Mouse (Mus musculus) kidney, postnatal 0 days (tissue): Measurements from ENCODE around the gene Arpc4. TPM values are rescaled to one million over a fixed set of nuclear protein-coding genes. Genes with fewer than 3 reads are reported as not detected.
"Not testable (repeated sequence)": the region's sequence is repeated elsewhere in the genome, so short reads cannot be mapped to it uniquely, and the experiment has no call there.

Experiments
- ATAC-seq: fragments of 200-750 bp; cut with Nextera tagmentation; replicated peaks from 2 replicates; pipeline ENCODE4 v1.8.0; 2017; ENCODE audit warnings: low read depth, moderate number of reproducible peaks, moderate TSS enrichment, moderate library complexity; ENCODE audit not compliant: low FRiP score
- DNase-seq: peaks from one replicate; pipeline ENCODE4 v3.0.0-alpha.2; 2016; ENCODE audit warnings: low spot score
- H3K27ac ChIP-seq: fragments of 300-500 bp; sonication (generic); 2 replicates; pipeline ENCODE4 v1.5.1; 2014; ENCODE audit warnings: mild to moderate bottlenecking
- H3K27me3 ChIP-seq: fragments of 300-500 bp; sonication (generic); 2 replicates; pipeline ENCODE4 v1.6.1; 2014; ENCODE audit warnings: low read length, mixed read lengths; ENCODE audit not compliant: insufficient read depth
- H3K36me3 ChIP-seq: fragments of 300-500 bp; sonication (generic); 2 replicates; pipeline ENCODE4 v1.6.1; 2014; ENCODE audit warnings: low read length, mixed read lengths; ENCODE audit not compliant: insufficient read depth
- H3K4me1 ChIP-seq: fragments of 300-500 bp; sonication (generic); replicated peaks from 2 replicates; pipeline ENCODE4 v1.6.1; 2014; ENCODE audit warnings: antibody characterized with exemption, low read length, mixed read lengths; ENCODE audit not compliant: insufficient read depth
- H3K4me2 ChIP-seq: fragments of 300-500 bp; sonication (generic); 2 replicates; pipeline ENCODE4 v1.6.1; 2014; ENCODE audit warnings: mild to moderate bottlenecking, low read length, moderate library complexity, mixed read lengths
- H3K4me3 ChIP-seq: fragments of 300-500 bp; sonication (generic); replicated peaks from 2 replicates; pipeline ENCODE4 v1.5.1; 2014; ENCODE audit warnings: low read depth, low read length
- H3K9ac ChIP-seq: fragments of 300-500 bp; sonication (generic); 2 replicates; pipeline ENCODE4 v1.6.1; 2014; ENCODE audit warnings: low read depth, low read length
- H3K9me3 ChIP-seq: fragments of 300-500 bp; sonication (generic); replicated peaks from 2 replicates; pipeline ENCODE4 v1.6.1; 2016; ENCODE audit warnings: low read length, inconsistent platforms, mixed read lengths
- CTCF ChIP-seq: IDR thresholded peaks from 2 replicates; pipeline ENCODE4 v1.5.1; 2016; ENCODE audit warnings: antibody characterized with exemption, low read depth, mild to moderate bottlenecking, moderate library complexity
- WGBS: fragments of 180-500 bp; shearing (Covaris S2); extraction: QIAGEN DNeasy Blood & Tissue Kit; methylation state at CpG from one replicate; pipeline ENCODE4 v1.1.7; 2014; 5-methylcytosine and 5-hydroxymethylcytosine counted together
- polyA plus RNA-seq: library from polyadenylated mRNA; unstranded; fragments of >200 nt; fragmentation: Nextera tagmentation; extraction: Ambion mirVana; gene quantifications from 2 replicates; pipeline ENCODE4 v1.2.1, GENCODE M21; 2015

Arpc4 gene
- 375 and 420 TPM in 2 replicates for polyA plus RNA-seq

- H3K27ac ChIP-seq, result peak within 1 kb of the TSS; percentile 95
- DNase-seq, result peak; percentile 99
- H3K9ac ChIP-seq, result peak within 1 kb of the TSS; percentile 86
- ATAC-seq, result peak; percentile 95
- peaks cover 40% of the 10 kb centered on the region for H3K36me3 ChIP-seq
- peaks cover 4% of the 10 kb centered on the region for H3K4me1 ChIP-seq
- WGBS, result under 1% methylated on average over 60 of the region's 61 CpGs
- H3K4me3 ChIP-seq, result peak within 1 kb of the TSS; percentile 72
- H3K4me2 ChIP-seq, result peak within 1 kb of the TSS; percentile 52
- no peaks in the 10 kb centered on the region for H3K27me3 ChIP-seq
- H3K9me3 ChIP-seq, result no peaks in the 10 kb centered on the region
- TF ChIP-seq CTCF, result peak; percentile 35; the same call in 1 of the 2 replicates
Observed at GRCm38 (mm10) chr6:113377496-113378385, at the start of gene Arpc4, which contains the start of gene Tada3. TSS of gene Arpc4 (plus strand) at chr6:113378115. TSS of gene Tada3 (minus strand) at chr6:113377883.

- ATAC-seq, result no peak
- Histone ChIP-seq H3K9ac (no peak overlapping the region), H3K36me3 (peaks cover 19% of the 10 kb centered on the region), H3K4me1 (no peaks in the 10 kb centered on the region), H3K4me3 (no peak overlapping the region), H3K9me3 (no peaks in the 10 kb centered on the region), H3K27ac (no peak overlapping the region), H3K4me2 (no peak overlapping the region), H3K27me3 (no peaks in the 10 kb centered on the region)
- 85% methylated on average over 1 of the region's 1 CpGs for WGBS
- TF ChIP-seq CTCF, result no peak
- no peak for DNase-seq
Observed at GRCm38 (mm10) chr6:113329396-113329795, 48.5 kb upstream of the Arpc4 start.

DNA sequence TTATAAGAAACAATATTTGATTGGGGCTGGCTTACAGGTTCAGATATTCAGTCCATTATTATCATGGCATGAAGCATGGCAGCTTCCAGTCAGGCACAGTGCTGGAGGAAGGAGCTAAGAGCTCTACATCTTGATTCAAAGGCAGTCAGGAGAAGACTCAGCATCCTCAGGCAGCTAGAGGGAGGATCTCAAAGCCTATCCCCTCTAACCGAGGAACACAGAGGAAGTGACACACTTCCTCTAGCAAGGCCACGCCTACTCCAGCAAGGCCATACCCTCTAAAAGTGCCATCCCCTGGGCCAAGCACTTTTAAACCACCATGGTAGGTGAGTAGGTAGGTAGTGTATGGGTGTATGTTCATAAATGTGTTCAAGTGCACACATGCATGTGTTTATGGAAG is 47.4 kb upstream of the Arpc4 start:
- no peak overlapping the region for H3K4me2 ChIP-seq
- H3K4me3 ChIP-seq, result no peak overlapping the region
- no peak overlapping the region for H3K9ac ChIP-seq
- H3K27me3 ChIP-seq, result no peaks in the 10 kb centered on the region
- TF ChIP-seq CTCF, result no peak
- 47% methylated on average over 2 of the region's 2 CpGs for WGBS
- no peak for ATAC-seq
- DNase-seq, result no peak
- H3K27ac ChIP-seq, result no peak overlapping the region
- no peaks in the 10 kb centered on the region for H3K4me1 ChIP-seq
- peaks cover 22% of the 10 kb centered on the region for H3K36me3 ChIP-seq
- no peaks in the 10 kb centered on the region for H3K9me3 ChIP-seq

- Histone ChIP-seq H3K9me3 (no peaks in the 10 kb centered on the region), H3K4me2 (no peak overlapping the region), H3K27me3 (no peaks in the 10 kb centered on the region), H3K4me3 (no peak overlapping the region), H3K27ac (no peak overlapping the region), H3K9ac (no peak overlapping the region), H3K4me1 (no peaks in the 10 kb centered on the region), H3K36me3 (peaks cover 32% of the 10 kb centered on the region)
- DNase-seq (no peak), ATAC-seq (no peak)
- 91% methylated on average over 11 of the region's 11 CpGs for WGBS
- no peak for TF ChIP-seq CTCF
Observed at GRCm38 (mm10) chr6:113331721-113332120, 46.2 kb upstream of the Arpc4 start.

DNA sequence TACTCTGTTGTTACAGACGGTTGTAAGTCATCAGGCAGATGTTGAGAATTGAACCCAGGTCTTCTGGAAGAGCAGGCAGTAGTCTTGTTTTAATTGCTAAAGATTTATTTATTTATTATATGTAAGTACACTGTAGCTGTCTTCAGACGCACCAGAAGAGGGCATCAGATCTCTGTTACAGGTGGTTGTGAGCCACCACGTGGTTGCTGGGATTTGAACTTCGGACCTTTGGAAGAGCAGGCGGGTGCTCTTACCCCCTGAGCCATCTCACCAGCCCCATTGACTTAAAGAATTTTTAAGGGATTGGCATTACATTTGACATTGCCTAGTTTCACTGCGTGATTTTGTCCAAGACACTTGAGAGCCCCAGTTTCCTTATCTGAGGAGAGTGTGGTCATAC is 45.2 kb upstream of the Arpc4 start:
- not testable (repeated sequence) for H3K4me1 ChIP-seq, H3K4me2 ChIP-seq, H3K27me3 ChIP-seq, H3K9me3 ChIP-seq, DNase-seq, H3K4me3 ChIP-seq, H3K9ac ChIP-seq
- peak; percentile 51 for TF ChIP-seq CTCF
- H3K36me3 ChIP-seq, result peaks cover 34% of the 10 kb centered on the region
- peak; percentile 30 for ATAC-seq
- peak overlapping the region; percentile 80 for H3K27ac ChIP-seq
- 63% methylated on average over 6 of the region's 6 CpGs for WGBS

DNA sequence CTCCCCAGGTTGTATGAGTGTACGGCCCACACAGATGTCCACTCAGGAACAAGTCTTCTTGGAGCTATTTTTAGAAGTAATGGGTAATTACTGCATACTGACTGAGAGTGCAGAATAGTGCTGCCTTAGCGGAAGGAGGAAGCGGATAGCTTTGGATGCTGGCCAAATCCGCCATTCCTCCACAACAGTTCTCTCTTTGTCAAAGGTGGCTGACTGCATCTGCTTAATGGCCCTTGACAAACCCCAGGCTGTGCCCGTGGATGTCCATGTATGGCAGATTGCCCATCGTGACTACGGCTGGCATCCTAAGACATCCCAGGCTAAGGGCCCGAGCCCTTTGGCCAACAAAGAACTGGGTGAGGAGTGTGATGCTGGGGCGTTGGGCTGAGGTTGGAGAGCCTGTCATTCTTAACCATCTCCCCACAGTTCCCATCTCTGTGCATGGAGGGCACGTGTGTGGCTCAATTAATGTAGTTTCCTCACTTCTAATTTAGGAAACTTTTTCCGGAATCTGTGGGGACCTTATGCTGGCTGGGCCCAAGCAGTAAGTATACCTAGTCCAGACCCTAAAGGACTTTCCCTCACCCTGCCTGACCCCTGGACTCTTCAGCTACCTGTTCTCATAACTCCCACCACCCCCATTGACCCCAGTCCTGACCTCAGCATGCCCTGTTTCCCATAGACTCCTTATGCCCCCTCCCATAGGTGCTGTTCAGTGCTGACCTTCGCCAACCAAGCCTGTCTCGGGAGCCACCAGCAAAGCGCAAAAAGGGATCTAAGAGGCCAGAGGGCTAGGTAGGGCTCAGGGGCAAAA is 44.6 kb upstream of the Arpc4 start:
- peak; percentile 88 for DNase-seq
- 44% methylated on average over 14 of the region's 14 CpGs for WGBS
- Histone ChIP-seq H3K4me1 (no peaks in the 10 kb centered on the region), H3K27ac (peak overlapping the region; percentile 80), H3K4me2 (no peak overlapping the region), H3K36me3 (peaks cover 40% of the 10 kb centered on the region), H3K4me3 (no peak overlapping the region), H3K9ac (no peak overlapping the region), H3K9me3 (no peaks in the 10 kb centered on the region), H3K27me3 (no peaks in the 10 kb centered on the region)
- TF ChIP-seq CTCF, result no peak
- peak; percentile 84 for ATAC-seq
